Mouse (Mus musculus) neural tube, embryonic 14.5 days (tissue): ENCODE data around the gene Rbms3. TPM values are rescaled to one million over a fixed set of nuclear protein-coding genes. Genes with fewer than 3 reads are reported as not detected.

Experiments used
- ATAC-seq: fragments of 200-750 bp; cut with Nextera tagmentation; 2 replicates; pipeline ENCODE4 v1.8.0; 2017; ENCODE audit warnings: low read depth, mild to moderate bottlenecking, moderate TSS enrichment, moderate library complexity
- H3K27ac ChIP-seq: fragments of 300-500 bp; sonication (generic); 2 replicates; pipeline ENCODE4 v1.5.1; 2014; ENCODE audit warnings: low read depth, mild to moderate bottlenecking, control low read depth, low read length, moderate library complexity, mixed read lengths
- H3K27me3 ChIP-seq: fragments of 300-500 bp; sonication (generic); 2 replicates; pipeline ENCODE4 v1.6.1; 2014; ENCODE audit warnings: low read length; ENCODE audit not compliant: control insufficient read depth, insufficient read depth
- H3K36me3 ChIP-seq: fragments of 300-500 bp; sonication (generic); 2 replicates; pipeline ENCODE4 v1.6.1; 2014; ENCODE audit warnings: low read length, mixed read lengths; ENCODE audit not compliant: control insufficient read depth, insufficient read depth
- H3K4me1 ChIP-seq: fragments of 300-500 bp; sonication (generic); 2 replicates; pipeline ENCODE4 v1.6.1; 2014; ENCODE audit warnings: low read length; ENCODE audit not compliant: control insufficient read depth, insufficient read depth
- H3K4me2 ChIP-seq: fragments of 300-500 bp; sonication (generic); 2 replicates; pipeline ENCODE4 v1.6.1; 2014; ENCODE audit warnings: mild to moderate bottlenecking, low read depth, low read length, control low read depth
- H3K4me3 ChIP-seq: fragments of 300-500 bp; sonication (generic); 2 replicates; pipeline ENCODE4 v1.5.1; 2014; ENCODE audit warnings: low read depth, low read length, control low read depth, mixed read lengths
- H3K9ac ChIP-seq: fragments of 300-500 bp; sonication (generic); replicated peaks from 2 replicates; pipeline ENCODE4 v1.6.1; 2014; ENCODE audit warnings: low read depth, mild to moderate bottlenecking, control low read depth, low read length, mixed read lengths
- H3K9me3 ChIP-seq: fragments of 300-500 bp; sonication (generic); 2 replicates; pipeline ENCODE4 v1.6.1; 2016; ENCODE audit warnings: low read length; ENCODE audit not compliant: control insufficient read depth
- WGBS: fragments of 180-500 bp; shearing (Covaris S2); extraction: QIAGEN DNeasy Blood & Tissue Kit; methylation state at CpG from one replicate; pipeline ENCODE4 v1.1.7; 2014; 5-methylcytosine and 5-hydroxymethylcytosine counted together
- polyA plus RNA-seq: library from polyadenylated mRNA; unstranded; fragments of >200 nt; fragmentation: Nextera tagmentation; extraction: Ambion mirVana; gene quantifications from 2 replicates; pipeline ENCODE4 v1.2.1, GENCODE M21; 2014

Gene Rbms3
- polyA plus RNA-seq, 1 experiment from 2014 or later: 79.5 TPM

GRCm38 (mm10) chr9:116886973-116887680, 742.6 kb downstream of the Rbms3 start:
- Histone ChIP-seq H3K9ac (no peak overlapping the region), H3K27me3 (no peaks in the 10 kb centered on the region), H3K27ac (no peak overlapping the region), H3K4me1 (peaks cover 6% of the 10 kb centered on the region; the same call in 1 of the 2 replicates), H3K36me3 (no peaks in the 10 kb centered on the region), H3K4me3 (no peak overlapping the region), H3K4me2 (no peak overlapping the region), H3K9me3 (no peaks in the 10 kb centered on the region)
- 90% methylated on average over 9 of the region's 9 CpGs for WGBS
- ATAC-seq: no peak

- Histone ChIP-seq H3K36me3 (no peaks in the 10 kb centered on the region), H3K4me3 (no peak overlapping the region), H3K9ac (no peak overlapping the region), H3K27ac (no peak overlapping the region), H3K9me3 (no peaks in the 10 kb centered on the region), H3K27me3 (no peaks in the 10 kb centered on the region), H3K4me1 (peaks cover 2% of the 10 kb centered on the region; the same call in 1 of the 2 replicates), H3K4me2 (no peak overlapping the region)
- 62% methylated on average over 5 of the region's 5 CpGs for WGBS
- ATAC-seq: no peak
These were observed 744.1 kb downstream of the Rbms3 start for GRCm38 (mm10) chr9:116885617-116886016.

DNA sequence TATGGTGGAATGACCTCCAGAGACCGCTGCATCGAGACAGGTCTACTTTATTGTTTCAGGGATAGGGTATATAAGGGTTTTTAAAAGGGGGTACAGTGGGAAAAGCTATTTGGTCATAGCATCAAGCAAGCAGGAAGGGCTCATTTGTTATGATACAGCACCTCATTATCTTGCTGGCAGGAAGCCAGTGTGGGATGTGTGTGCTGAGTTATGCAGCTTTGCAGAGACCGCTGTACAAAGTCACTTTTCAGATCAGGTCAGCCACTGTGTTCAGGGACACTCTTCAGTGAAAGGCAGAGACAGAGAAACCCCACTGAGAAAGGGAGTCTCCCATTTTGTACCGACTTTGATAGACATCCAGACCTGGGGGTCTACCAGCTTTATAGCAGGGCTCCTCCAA, 749.2 kb downstream of the Rbms3 start:
- Histone ChIP-seq H3K9ac (no peak overlapping the region), H3K4me1 (peaks cover 8% of the 10 kb centered on the region; the same call in 1 of the 2 replicates), H3K27me3 (no peaks in the 10 kb centered on the region), H3K27ac (no peak overlapping the region), H3K36me3 (no peaks in the 10 kb centered on the region), H3K4me3 (no peak overlapping the region), H3K9me3 (no peaks in the 10 kb centered on the region), H3K4me2 (no peak overlapping the region)
- ATAC-seq: no peak
- WGBS: 72% methylated on average over 4 of the region's 4 CpGs

DNA sequence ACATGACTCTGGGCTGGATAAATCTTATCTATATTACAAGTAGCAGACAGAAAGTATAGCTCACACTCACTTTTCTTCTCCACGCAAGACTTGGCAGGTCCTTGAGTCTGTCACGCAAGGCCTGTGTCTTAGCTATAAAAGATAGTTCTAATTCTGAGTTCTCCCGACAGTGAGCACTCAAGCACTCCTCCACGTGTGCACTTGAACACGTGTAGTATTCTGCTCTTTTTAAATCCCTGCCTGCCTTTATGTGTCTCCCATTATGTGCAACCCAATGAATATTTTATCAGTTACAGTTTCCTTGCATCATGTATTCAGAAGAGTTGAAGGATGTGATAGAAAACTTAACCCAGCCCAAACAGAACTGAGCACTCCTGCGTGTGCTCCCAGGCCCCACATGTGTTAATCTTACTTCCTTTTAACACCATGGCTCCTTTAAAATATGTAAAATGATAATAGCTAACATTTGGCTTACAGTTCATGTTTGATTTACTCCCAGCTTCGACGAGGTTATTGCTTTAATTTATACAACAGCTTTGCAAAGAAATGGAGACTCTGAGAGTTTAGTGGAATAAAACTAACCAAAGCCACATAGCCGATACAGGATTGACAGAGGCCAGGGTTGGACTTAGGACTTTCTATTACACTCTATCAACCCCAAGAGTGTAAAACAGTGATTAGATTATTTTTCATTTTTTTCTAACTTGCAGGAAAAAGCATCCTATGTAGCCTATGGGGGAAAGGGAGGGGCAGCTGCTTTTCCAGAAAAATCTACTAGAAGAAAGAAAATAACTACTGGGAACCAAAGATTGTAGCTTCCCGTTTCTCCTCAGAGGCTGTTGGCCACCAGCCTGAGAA, 749.9 kb downstream of the Rbms3 start:
- no peak overlapping the region for H3K9ac ChIP-seq
- no peaks in the 10 kb centered on the region for H3K27me3 ChIP-seq
- H3K36me3 ChIP-seq: no peaks in the 10 kb centered on the region
- WGBS: 81% methylated on average over 10 of the region's 10 CpGs
- no peak overlapping the region for H3K4me3 ChIP-seq
- no peaks in the 10 kb centered on the region for H3K9me3 ChIP-seq
- no peak for ATAC-seq
- H3K4me2 ChIP-seq: no peak overlapping the region
- peaks cover 6% of the 10 kb centered on the region; the same call in 1 of the 2 replicates for H3K4me1 ChIP-seq
- no peak overlapping the region for H3K27ac ChIP-seq

DNA sequence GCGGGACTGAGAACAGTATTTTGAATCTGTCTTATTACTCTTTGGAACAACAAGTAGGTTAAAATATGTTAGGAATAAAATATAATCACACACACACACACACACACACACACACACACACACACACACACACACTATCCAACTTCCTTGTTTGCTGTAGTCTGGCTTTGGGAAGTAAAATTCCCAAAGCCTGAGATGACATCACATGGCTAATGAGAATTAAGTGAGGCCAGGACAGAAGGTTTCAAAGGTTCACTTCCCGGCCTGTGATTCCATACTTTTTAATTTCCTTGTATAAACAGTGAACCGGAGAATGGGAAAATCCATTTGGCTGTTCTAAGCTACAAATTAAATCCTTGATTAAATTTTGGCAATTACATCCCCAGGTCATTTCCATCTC, 752.9 kb downstream of the Rbms3 start:
- Histone ChIP-seq H3K4me3 (no peak overlapping the region), H3K4me1 (0 out of 2 replicates have a peak, but pooled peaks cover 6% of the 10 kb centered on the region), H3K9ac (no peak overlapping the region), H3K4me2 (no peak overlapping the region), H3K27ac (no peak overlapping the region), H3K9me3 (no peaks in the 10 kb centered on the region), H3K27me3 (no peaks in the 10 kb centered on the region), H3K36me3 (no peaks in the 10 kb centered on the region)
- WGBS: 63% methylated on average over 3 of the region's 3 CpGs
- no peak for ATAC-seq

DNA sequence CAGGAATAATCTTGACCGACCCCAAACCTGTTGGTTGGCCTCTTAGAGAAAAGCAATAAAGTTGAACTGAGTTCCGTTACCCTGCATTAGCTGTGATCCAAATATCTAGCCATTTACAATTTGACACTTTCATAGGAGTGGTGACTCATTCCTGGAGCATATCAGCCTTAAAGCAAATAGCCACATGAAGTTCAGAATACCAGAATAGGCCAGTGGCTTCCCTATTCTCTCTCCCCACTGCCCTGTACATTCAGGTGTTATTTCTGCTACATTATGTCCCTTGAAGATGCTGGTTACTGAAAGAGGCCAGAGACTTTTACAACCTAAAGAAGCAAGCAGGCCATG, 755.8 kb downstream of the Rbms3 start:
- Histone ChIP-seq H3K9ac (no peak overlapping the region), H3K27me3 (no peaks in the 10 kb centered on the region), H3K36me3 (no peaks in the 10 kb centered on the region), H3K27ac (no peak overlapping the region), H3K4me1 (0 out of 2 replicates have a peak, but pooled peaks cover 3% of the 10 kb centered on the region), H3K4me2 (no peak overlapping the region), H3K4me3 (no peak overlapping the region), H3K9me3 (no peaks in the 10 kb centered on the region)
- 68% methylated on average over 2 of the region's 2 CpGs for WGBS
- no peak for ATAC-seq

DNA sequence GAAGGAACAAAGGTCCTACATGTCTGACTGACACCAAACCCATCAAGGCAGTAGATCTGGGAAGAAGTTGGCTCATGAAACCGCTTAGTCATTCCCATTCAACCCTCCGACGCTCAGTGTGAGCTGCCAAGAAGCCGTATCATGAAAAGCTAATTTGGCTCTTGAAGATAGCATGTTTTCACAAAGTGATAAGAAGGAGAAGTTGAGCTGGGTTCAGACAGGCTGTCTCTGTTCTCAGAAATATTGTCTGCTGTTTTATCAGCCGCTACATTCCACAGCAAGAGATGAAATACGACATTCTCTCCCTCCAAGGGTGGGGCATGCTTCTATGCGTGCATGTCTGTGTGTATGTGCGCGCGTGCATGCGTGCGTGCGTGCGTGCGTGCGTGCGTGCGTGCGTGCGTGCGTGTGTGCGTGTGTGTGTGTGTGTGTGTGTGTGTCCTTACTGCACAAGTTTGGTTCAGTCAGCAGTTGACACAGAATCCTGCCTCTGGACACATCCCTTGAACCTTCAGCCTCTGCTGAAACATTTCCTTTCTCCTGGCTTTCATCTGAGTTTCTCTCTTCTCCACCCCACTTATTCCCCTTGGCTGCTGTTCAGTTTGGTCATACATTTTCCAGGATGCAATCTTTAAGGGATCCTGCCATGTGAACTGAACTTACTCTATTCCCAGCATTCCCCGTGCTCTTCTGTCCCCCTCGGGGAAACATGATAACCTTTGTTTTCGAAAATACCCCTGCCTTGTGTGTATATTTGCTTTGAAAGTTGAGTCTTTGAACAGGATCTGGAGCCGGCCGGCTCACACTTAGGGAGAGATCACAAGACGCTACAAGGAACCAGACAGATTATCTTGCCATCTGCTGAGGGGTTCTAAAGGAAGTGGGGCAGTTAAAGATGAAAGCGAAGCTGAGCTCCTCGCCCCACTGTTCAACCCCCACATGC, 756.4 kb downstream of the Rbms3 start:
- Histone ChIP-seq H3K4me2 (no peak overlapping the region), H3K27me3 (no peaks in the 10 kb centered on the region), H3K9ac (no peak overlapping the region), H3K9me3 (no peaks in the 10 kb centered on the region), H3K4me1 (0 out of 2 replicates have a peak, but pooled peaks cover 3% of the 10 kb centered on the region), H3K27ac (no peak overlapping the region), H3K36me3 (no peaks in the 10 kb centered on the region), H3K4me3 (no peak overlapping the region)
- 76% methylated on average over 30 of the region's 30 CpGs for WGBS
- no peak for ATAC-seq

DNA sequence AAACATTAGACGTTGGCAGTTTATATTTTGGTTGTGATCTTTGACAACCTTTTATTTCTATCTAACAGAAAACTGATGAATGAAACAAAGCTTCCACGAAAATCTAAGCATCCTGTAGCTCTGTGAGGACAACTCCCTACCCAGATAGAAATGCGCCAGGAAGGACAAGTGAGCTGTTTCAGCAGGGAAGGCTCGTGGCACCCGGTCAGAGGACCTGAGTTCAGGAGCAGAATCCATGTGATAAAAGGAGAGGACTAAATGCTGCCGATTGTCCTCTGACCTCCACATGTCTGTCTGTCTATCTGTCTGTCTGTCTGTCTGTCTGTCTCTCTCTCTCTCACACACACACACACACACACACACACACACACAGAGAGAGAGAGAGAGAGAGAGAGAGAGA, 757.4 kb downstream of the Rbms3 start:
- H3K27ac ChIP-seq: no peak overlapping the region
- H3K4me3 ChIP-seq: no peak overlapping the region
- no peaks in the 10 kb centered on the region for H3K9me3 ChIP-seq
- H3K4me1 ChIP-seq: 0 out of 2 replicates have a peak, but pooled peaks cover 3% of the 10 kb centered on the region
- H3K36me3 ChIP-seq: no peaks in the 10 kb centered on the region
- H3K27me3 ChIP-seq: no peaks in the 10 kb centered on the region
- 85% methylated on average over 6 of the region's 6 CpGs for WGBS
- no peak for ATAC-seq
- H3K4me2 ChIP-seq: no peak overlapping the region
- H3K9ac ChIP-seq: no peak overlapping the region
